Mouse (Mus musculus): ENCODE measurements around the gene Gm2022. TPM values are rescaled to one million over a fixed set of nuclear protein-coding genes. Genes with fewer than 3 reads are reported as not detected.

The Gm2022 gene
- not detected in 2 replicates for polyA plus RNA-seq (2012; rRNA removed)

GRCm38 (mm10) chr12:87895070-87895469 is at the start of gene Gm2022:
Gene Gm2022 (plus strand): TSS chr12:87895370.

GRCm38 (mm10) chr12:87873772-87874171 is 21.4 kb upstream of the Gm2022 start, which contains the start of gene Gm2016:
Gene Gm2016 (plus strand): TSS chr12:87874072.

GRCm38 (mm10) chr12:87919721-87920120 is 24.6 kb downstream of the Gm2022 start, which contains the start of gene Gm2035:
Gene Gm2035 (minus strand): TSS chr12:87919857.

Other genes starting within 250 kb of the Gm2022 start
- gene Gm21319, start 119.6 kb upstream of the Gm2022 start, polyA plus RNA-seq (2012; rRNA removed), result not detected in 2 replicates
- not detected in 2 replicates for gene Gm21936, start 99.9 kb upstream of the Gm2022 start, polyA plus RNA-seq (2012; rRNA removed)
- not detected in 2 replicates for gene BB287469, start 78.8 kb upstream of the Gm2022 start, polyA plus RNA-seq (2012; rRNA removed)
- gene Gm2001, start 53.0 kb upstream of the Gm2022 start, polyA plus RNA-seq (2012; rRNA removed), result not detected in 2 replicates
- not detected in 2 replicates for gene Gm2016, start 21.3 kb upstream of the Gm2022 start, polyA plus RNA-seq (2012; rRNA removed)
- gene Gm2035, start 24.5 kb downstream of the Gm2022 start, polyA plus RNA-seq (2012; rRNA removed), result not detected in 2 replicates
- gene Gm2042, start 58.7 kb downstream of the Gm2022 start, polyA plus RNA-seq (2012; rRNA removed), result 3.0 and 3.8 TPM in 2 replicates
- not detected in 2 replicates for gene Gm2075, start 116.5 kb downstream of the Gm2022 start, polyA plus RNA-seq (2012; rRNA removed)
- not detected in 2 replicates for gene Gm6803, start 123.4 kb downstream of the Gm2022 start, polyA plus RNA-seq (2012; rRNA removed)
- gene Gm2056, start 131.6 kb downstream of the Gm2022 start, polyA plus RNA-seq (2012; rRNA removed), result not detected in 2 replicates
- gene Gm16368, start 188.3 kb downstream of the Gm2022 start, polyA plus RNA-seq (2012; rRNA removed), result not detected in 2 replicates

All from ovary, adult 2 months (tissue).